In genomic region chr13:97938596-97939297, GRCm38 (mm10) we compare ENCODE assay signal across 8 mouse cellular contexts.
DNase-seq lines count a peak whose midpoint lies in the region; ATAC-seq lines count a peak whose summit lies in the region.

No protein-coding gene starts in this region.

- 0 out of 2 replicates have a peak, but pooled peaks cover 4% of the 10 kb centered on the region for H3K27me3 ChIP-seq in forebrain, embryonic 12.5 days
- no peaks in the 10 kb centered on the region for H3K27me3 ChIP-seq in lung, embryonic 16.5 days (ENCODE audit: control insufficient read depth, insufficient read depth, low read depth, low read length)

- H3K9ac ChIP-seq in forebrain, embryonic 12.5 days = no peak overlapping the region
- H3K9ac ChIP-seq in lung, embryonic 16.5 days (ENCODE audit: low read length) = no peak overlapping the region

- H3K27ac ChIP-seq in forebrain, embryonic 12.5 days = no peak overlapping the region
- H3K27ac ChIP-seq in lung, embryonic 16.5 days (ENCODE audit: low read length) = no peak overlapping the region

- peak; percentile 87 for DNase-seq in ES-CJ7 (ENCODE audit: low read depth, low spot score)
- peak; percentile 76 for DNase-seq in c-Kit-positive CD71-negative TER-119-negative erythroid progenitor cells, embryonic 14.5 days (ENCODE audit: low read depth)
- DNase-seq in heart, postnatal 4 days = peak; percentile 96
- DNase-seq in layer of hippocampus, adult 18-20 months (ENCODE audit: low spot score in 2 of 2) = peak; percentile 78 to 94
- DNase-seq in ovary, postnatal 10 days (ENCODE audit: low spot score) = peak; percentile 93
- peak; percentile 84 to 96 for DNase-seq in thymus, postnatal 10 days (ENCODE audit: low spot score in 2 of 2)

- H3K4me1 ChIP-seq in forebrain, embryonic 12.5 days = peaks cover 6% of the 10 kb centered on the region; the same call in 1 of the 2 replicates
- H3K4me1 ChIP-seq in lung, embryonic 16.5 days (replicated peaks; ENCODE audit: control insufficient read depth, insufficient read depth, low read length) = peaks cover 3% of the 10 kb centered on the region; the same call in 1 of the 2 replicates

- peak; percentile 65 for ATAC-seq in forebrain, embryonic 12.5 days (ENCODE audit: low FRiP score)
- peak; percentile 77 for ATAC-seq in lung, embryonic 16.5 days (ENCODE audit: low read depth)

- H3K9me3 ChIP-seq in forebrain, embryonic 12.5 days = no peaks in the 10 kb centered on the region
- H3K9me3 ChIP-seq in lung, embryonic 16.5 days (ENCODE audit: control insufficient read depth, low read length) = no peaks in the 10 kb centered on the region

- H3K4me3 ChIP-seq in forebrain, embryonic 12.5 days (replicated peaks) = no peak overlapping the region
- no peak overlapping the region for H3K4me3 ChIP-seq in lung, embryonic 16.5 days (ENCODE audit: low read length)

- 31% methylated on average over 18 of the region's 18 CpGs for WGBS in forebrain, embryonic 12.5 days
- WGBS in lung, embryonic 16.5 days = 29% methylated on average over 18 of the region's 18 CpGs

- H3K36me3 ChIP-seq in forebrain, embryonic 12.5 days (replicated peaks) = no peaks in the 10 kb centered on the region
- H3K36me3 ChIP-seq in lung, embryonic 16.5 days (ENCODE audit: control insufficient read depth, insufficient read depth, low read length) = no peaks in the 10 kb centered on the region

- H3K4me2 ChIP-seq in forebrain, embryonic 12.5 days = no peak overlapping the region
- no peak overlapping the region for H3K4me2 ChIP-seq in lung, embryonic 16.5 days (ENCODE audit: low read depth, low read length)
